Mouse (Mus musculus) hindbrain, postnatal 0 days (tissue): ENCODE results near the gene Reck. TPM values are rescaled to one million over a fixed set of nuclear protein-coding genes. Genes with fewer than 3 reads are reported as not detected.

Experiments
- ATAC-seq: fragments of 200-750 bp; cut with Nextera tagmentation; 2 replicates; pipeline ENCODE4 v1.8.0; 2017; ENCODE audit warnings: mild to moderate bottlenecking, moderate TSS enrichment, moderate library complexity
- DNase-seq: peaks from one replicate; pipeline ENCODE4 v3.0.0-alpha.2; 2015; ENCODE audit warnings: low spot score
- H3K27ac ChIP-seq: fragments of 300-500 bp; sonication (generic); 2 replicates; pipeline ENCODE4 v1.5.1; 2014; ENCODE audit warnings: mild to moderate bottlenecking
- H3K27me3 ChIP-seq: fragments of 300-500 bp; sonication (generic); 2 replicates; pipeline ENCODE4 v1.6.1; 2014; ENCODE audit warnings: low read length, mixed read lengths; ENCODE audit not compliant: insufficient read depth
- H3K36me3 ChIP-seq: fragments of 300-500 bp; sonication (generic); 2 replicates; pipeline ENCODE4 v1.6.1; 2014; ENCODE audit warnings: low read length, mixed read lengths; ENCODE audit not compliant: insufficient read depth
- H3K4me1 ChIP-seq: fragments of 300-500 bp; sonication (generic); 2 replicates; pipeline ENCODE4 v1.6.1; 2014; ENCODE audit warnings: antibody characterized with exemption, low read length, mixed read lengths; ENCODE audit not compliant: insufficient read depth
- H3K4me2 ChIP-seq: fragments of 300-500 bp; sonication (generic); 2 replicates; pipeline ENCODE4 v1.6.1; 2014; ENCODE audit warnings: low read depth, mild to moderate bottlenecking, low read length, moderate library complexity, mixed read lengths
- H3K4me3 ChIP-seq: fragments of 300-500 bp; sonication (generic); 2 replicates; pipeline ENCODE4 v1.5.1; 2014; ENCODE audit warnings: low read length
- H3K9ac ChIP-seq: fragments of 300-500 bp; sonication (generic); replicated peaks from 2 replicates; pipeline ENCODE4 v1.6.1; 2014; ENCODE audit warnings: mild to moderate bottlenecking, low read length, moderate library complexity, mixed read lengths
- H3K9me3 ChIP-seq: fragments of 300-500 bp; sonication (generic); 2 replicates; pipeline ENCODE4 v1.6.1; 2016; ENCODE audit warnings: low read length, mixed read lengths
- CTCF ChIP-seq: IDR thresholded peaks from 2 replicates; pipeline ENCODE4 v1.5.1; 2016; ENCODE audit warnings: antibody characterized with exemption, control low read depth, low read depth
- WGBS: fragments of 180-500 bp; shearing (Covaris S2); extraction: QIAGEN DNeasy Blood & Tissue Kit; methylation state at CpG from one replicate; pipeline ENCODE4 v1.1.7; 2014; 5-methylcytosine and 5-hydroxymethylcytosine counted together
- polyA plus RNA-seq: library from polyadenylated mRNA; unstranded; fragments of >200 nt; fragmentation: Nextera tagmentation; extraction: Ambion mirVana; gene quantifications from 2 replicates; pipeline ENCODE4 v1.2.1, GENCODE M21; 2015
- total RNA-seq: library from RNA; depleted of rRNA; stranded (reverse); fragments of >200 nt; gene quantifications from 2 replicates; pipeline ENCODE4 v1.2.3, GENCODE M21; 2014

Reck gene
- total and polyA plus RNA-seq, 2 experiments from 2014 or later: 4.0 to 6.1 TPM

DNA sequence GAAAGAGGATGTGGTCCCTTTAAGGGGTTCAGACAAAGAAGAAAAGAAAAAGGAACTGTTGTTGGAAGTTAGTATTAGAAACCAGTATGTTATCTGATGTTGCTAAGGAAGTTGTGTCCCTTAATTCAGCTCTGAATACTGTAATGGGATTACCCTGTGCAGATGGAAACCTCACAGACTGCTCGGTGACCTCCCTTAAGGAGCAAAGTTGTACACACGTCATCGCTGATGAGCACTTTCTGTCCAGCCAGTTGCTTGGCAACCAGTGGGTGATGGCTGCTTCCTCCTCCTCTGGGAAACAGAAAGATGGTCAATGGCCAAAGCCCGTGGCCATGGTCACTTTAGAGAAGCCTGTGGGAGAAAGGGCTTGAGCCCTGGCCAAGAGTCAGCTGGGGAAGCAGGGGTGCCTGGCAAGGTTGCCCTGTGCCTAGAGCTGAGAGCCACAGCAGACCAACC lies 98.2 kb downstream of the Reck start:
- WGBS: 14% methylated on average over 4 of the region's 4 CpGs
- Histone ChIP-seq H3K9me3 (no peaks in the 10 kb centered on the region), H3K4me1 (peaks cover 4% of the 10 kb centered on the region; the same call in 1 of the 2 replicates), H3K9ac (no peak overlapping the region), H3K4me3 (no peak overlapping the region), H3K27ac (peak overlapping the region; percentile 20; the same call in 1 of the 2 replicates), H3K36me3 (no peaks in the 10 kb centered on the region), H3K4me2 (no peak overlapping the region), H3K27me3 (no peaks in the 10 kb centered on the region)
- DNase-seq: peak; percentile 72
- TF ChIP-seq CTCF: no peak
- peak; percentile 62 for ATAC-seq

GRCm38 (mm10) chr4:43974914-43975616 lies 99.7 kb downstream of the Reck start:
- Histone ChIP-seq H3K4me1 (no peaks in the 10 kb centered on the region), H3K27ac (no peak overlapping the region), H3K36me3 (no peaks in the 10 kb centered on the region), H3K4me3 (no peak overlapping the region), H3K9me3 (no peaks in the 10 kb centered on the region), H3K4me2 (no peak overlapping the region), H3K27me3 (no peaks in the 10 kb centered on the region), H3K9ac (no peak overlapping the region)
- WGBS: 75% methylated on average over 10 of the region's 10 CpGs
- TF ChIP-seq CTCF: no peak
- ATAC-seq (no peak), DNase-seq (no peak)

GRCm38 (mm10) chr4:43976223-43976740 lies 101.0 kb downstream of the Reck start:
- no peak for ATAC-seq
- no peak overlapping the region for H3K4me2 ChIP-seq
- no peak overlapping the region for H3K9ac ChIP-seq
- DNase-seq: no peak
- no peaks in the 10 kb centered on the region for H3K9me3 ChIP-seq
- H3K4me3 ChIP-seq: no peak overlapping the region
- no peaks in the 10 kb centered on the region for H3K4me1 ChIP-seq
- WGBS: 86% methylated on average over 6 of the region's 6 CpGs
- no peak for TF ChIP-seq CTCF
- no peaks in the 10 kb centered on the region for H3K36me3 ChIP-seq
- H3K27ac ChIP-seq: no peak overlapping the region
- no peaks in the 10 kb centered on the region for H3K27me3 ChIP-seq

DNA sequence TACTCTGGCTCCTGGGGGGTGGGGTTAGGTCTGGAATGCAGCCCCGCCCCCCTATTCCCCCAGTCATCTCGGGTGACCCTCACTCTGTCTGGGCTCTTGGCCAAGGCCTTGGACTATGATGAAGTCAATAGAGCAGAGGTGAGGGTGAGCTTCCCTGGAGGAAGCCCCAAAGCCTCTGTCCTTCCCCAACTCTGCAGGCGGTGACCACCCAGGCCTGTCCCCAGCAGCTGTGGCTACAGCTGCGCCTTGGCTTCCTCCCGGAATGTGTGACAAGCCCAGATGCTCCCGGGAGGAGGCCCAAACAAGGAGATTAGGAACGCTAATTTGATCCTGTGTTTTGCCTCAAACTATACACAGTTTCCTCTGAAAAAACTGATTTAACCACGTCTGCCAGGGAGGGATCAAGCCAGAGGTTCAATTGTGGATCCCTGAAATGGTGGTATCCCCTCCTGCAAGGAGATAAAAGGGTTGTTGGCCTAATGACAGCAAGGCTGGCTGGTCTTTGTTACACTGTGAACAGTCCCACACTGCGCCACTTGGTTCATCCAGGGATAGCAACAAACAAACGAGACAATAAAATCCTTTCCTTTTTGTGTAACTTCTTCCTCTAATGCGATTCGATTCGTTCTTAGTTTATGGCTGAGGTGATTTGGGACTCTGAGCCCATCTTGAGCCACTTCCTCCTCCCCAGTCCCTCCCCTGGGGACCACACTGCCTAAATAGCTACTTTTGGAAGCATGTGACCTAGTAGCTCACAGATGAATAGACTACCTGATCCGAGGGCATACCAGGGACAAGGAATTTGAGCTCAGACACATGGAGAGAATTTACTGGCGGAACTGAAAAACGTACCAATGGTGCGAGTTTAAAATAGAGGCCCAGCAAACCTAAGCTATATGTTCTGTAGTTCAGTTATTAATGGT lies 103.5 kb downstream of the Reck start:
- Histone ChIP-seq H3K27ac (peak overlapping the region; percentile 56; the same call in 1 of the 2 replicates), H3K9me3 (no peaks in the 10 kb centered on the region), H3K27me3 (no peaks in the 10 kb centered on the region), H3K4me1 (no peaks in the 10 kb centered on the region), H3K4me2 (no peak overlapping the region), H3K36me3 (no peaks in the 10 kb centered on the region), H3K9ac (no peak overlapping the region), H3K4me3 (no peak overlapping the region)
- no peak; the same call in 1 of the 2 replicates for TF ChIP-seq CTCF
- ATAC-seq: no peak
- DNase-seq: peak; percentile 54
- WGBS: 25% methylated on average over 17 of the region's 17 CpGs

DNA sequence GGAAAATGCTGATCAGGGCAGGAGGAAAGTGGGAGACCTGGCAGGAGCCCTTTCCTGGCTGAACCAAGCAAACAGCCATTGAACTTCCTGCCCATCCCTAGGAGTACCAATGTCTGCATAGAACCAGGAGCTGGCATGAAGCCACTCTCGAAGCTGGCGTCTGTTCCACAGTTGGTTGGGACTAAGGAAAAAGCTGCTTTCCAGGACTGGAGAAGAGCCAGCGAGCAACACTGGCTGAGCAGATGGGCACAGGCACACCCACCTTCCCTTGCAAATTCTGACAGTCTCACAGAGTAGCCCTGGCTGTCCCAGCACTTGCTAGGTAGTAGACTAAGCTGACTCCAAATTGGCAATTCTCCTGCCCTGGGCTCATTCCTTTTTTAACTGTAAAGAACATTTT lies 104.4 kb downstream of the Reck start:
- ATAC-seq: peak; percentile 56
- Histone ChIP-seq H3K9ac (no peak overlapping the region), H3K9me3 (no peaks in the 10 kb centered on the region), H3K27me3 (no peaks in the 10 kb centered on the region), H3K27ac (no peak overlapping the region), H3K4me2 (no peak overlapping the region), H3K4me1 (no peaks in the 10 kb centered on the region), H3K36me3 (no peaks in the 10 kb centered on the region), H3K4me3 (no peak overlapping the region)
- 25% methylated on average over 3 of the region's 3 CpGs for WGBS
- peak; percentile 93 for DNase-seq
- TF ChIP-seq CTCF: no peak

GRCm38 (mm10) chr4:43980236-43980635 lies 104.9 kb downstream of the Reck start:
- Histone ChIP-seq H3K9me3 (no peaks in the 10 kb centered on the region), H3K4me2 (no peak overlapping the region), H3K27ac (no peak overlapping the region), H3K4me3 (no peak overlapping the region), H3K36me3 (no peaks in the 10 kb centered on the region), H3K9ac (no peak overlapping the region), H3K27me3 (no peaks in the 10 kb centered on the region), H3K4me1 (no peaks in the 10 kb centered on the region)
- 76% methylated on average over 4 of the region's 4 CpGs for WGBS
- no peak for DNase-seq
- ATAC-seq: no peak
- TF ChIP-seq CTCF: no peak
